In genomic region chr9:121057401-121057800, GRCm38 (mm10) we compare ENCODE assay signal across 10 mouse cellular contexts.
A peak's percentile ranks its signal among the peaks of the same experiment; 100 is the strongest.
DNase-seq lines count a peak whose midpoint lies in the region; ATAC-seq and TF ChIP-seq lines count a peak whose summit lies in the region.
"Had no signal": no experiment of that assay in that cellular context is flagged by ENCODE, and none has a peak within 500 bp of the region (broad histone marks: within the 10 kb centered on the region; RNA-seq: fewer than 3 reads in every experiment).

No protein-coding gene starts in this region.

- H3K27ac ChIP-seq in kidney, adult 2 months (ENCODE audit: insufficient read depth, low read depth, low read length), result no peak overlapping the region
- peak overlapping the region; percentile 37; the same call in 1 of the 2 replicates for H3K27ac ChIP-seq in heart, embryonic 16.5 days (ENCODE audit: low read length)
- H3K27ac ChIP-seq in lung, embryonic 16.5 days (ENCODE audit: low read length), result peak overlapping the region; percentile 75

- TF ChIP-seq CTCF in kidney, adult 2 months (conservative IDR thresholded peaks at IDR 0.05; ENCODE audit: insufficient read depth, insufficient read length, low read depth, low read length), result no peak

- no peaks in the 10 kb centered on the region for H3K36me3 ChIP-seq in kidney, adult 2 months (ENCODE audit: control insufficient read depth, insufficient read depth, low read length)
- H3K36me3 ChIP-seq in heart, embryonic 16.5 days (ENCODE audit: control insufficient read depth, insufficient read depth), result no peaks in the 10 kb centered on the region
- no peaks in the 10 kb centered on the region for H3K36me3 ChIP-seq in lung, embryonic 16.5 days (ENCODE audit: control insufficient read depth, insufficient read depth, low read length)

- TF ChIP-seq POLR2A in kidney, adult 2 months (IDR thresholded peaks at IDR 0.05; ENCODE audit: low read depth, low read length), result no peak

- no peak for ATAC-seq in CD4-positive, CD25-positive, alpha-beta regulatory T cell, adult 4 months
- no peak for ATAC-seq in heart, embryonic 16.5 days (replicated peaks; ENCODE audit: extremely low read depth, insufficient read depth, low FRiP score)
- ATAC-seq in lung, embryonic 16.5 days (ENCODE audit: low read depth), result no peak
- ATAC-seq: Patski had no signal

- no peak overlapping the region for H3K4me2 ChIP-seq in heart, embryonic 16.5 days (ENCODE audit: low read depth, low read length)
- peak overlapping the region; percentile 17; the same call in 1 of the 2 replicates for H3K4me2 ChIP-seq in lung, embryonic 16.5 days (ENCODE audit: low read depth, low read length)

- WGBS in kidney, adult 2 months, result 57% methylated on average over 9 of the region's 9 CpGs
- WGBS in heart, embryonic 16.5 days, result 54% methylated on average over 9 of the region's 9 CpGs
- WGBS in lung, embryonic 16.5 days, result 39% methylated on average over 9 of the region's 9 CpGs

- H3K9ac ChIP-seq in heart, embryonic 16.5 days (ENCODE audit: low read length), result no peak overlapping the region
- H3K9ac ChIP-seq in lung, embryonic 16.5 days (ENCODE audit: low read length), result no peak overlapping the region

- H3K27me3 ChIP-seq in kidney, adult 2 months (replicated peaks; ENCODE audit: control insufficient read depth, insufficient read depth, low read length), result no peaks in the 10 kb centered on the region
- H3K27me3 ChIP-seq in heart, embryonic 16.5 days (ENCODE audit: control insufficient read depth, insufficient read depth, low read length), result no peaks in the 10 kb centered on the region
- H3K27me3 ChIP-seq in lung, embryonic 16.5 days (ENCODE audit: control insufficient read depth, insufficient read depth, low read depth, low read length), result no peaks in the 10 kb centered on the region
- H3K27me3 ChIP-seq: Patski had no signal

- H3K4me1 ChIP-seq in kidney, adult 2 months (ENCODE audit: control insufficient read depth, insufficient read depth, low read length), result no peaks in the 10 kb centered on the region
- peaks cover 6% of the 10 kb centered on the region; the same call in 1 of the 2 replicates for H3K4me1 ChIP-seq in heart, embryonic 16.5 days (ENCODE audit: control insufficient read depth, insufficient read depth, low read length)
- H3K4me1 ChIP-seq in lung, embryonic 16.5 days (replicated peaks; ENCODE audit: control insufficient read depth, insufficient read depth, low read length), result no peaks in the 10 kb centered on the region; the same call in 1 of the 2 replicates
- H3K4me1 ChIP-seq: megakaryocyte, embryonic 14.5 days had no signal

- H3K4me3 ChIP-seq in kidney, adult 2 months (ENCODE audit: insufficient read depth, low read depth, low read length), result no peak overlapping the region
- H3K4me3 ChIP-seq in heart, embryonic 16.5 days (ENCODE audit: low read length), result no peak overlapping the region
- H3K4me3 ChIP-seq in lung, embryonic 16.5 days (ENCODE audit: low read length), result no peak overlapping the region
- H3K4me3 ChIP-seq: megakaryocyte, embryonic 14.5 days had no signal

- DNase-seq in CD4-positive, CD25-positive, alpha-beta regulatory T cell, adult 2 months (ENCODE audit: low read depth, low spot score), result peak; percentile 13
- peak; percentile 46 for DNase-seq in kidney, adult 2 months
- DNase-seq in kidney, adult 11 months, result no peak
- no peak for DNase-seq in cerebellum, adult 11 months
- no peak for DNase-seq in gastrocnemius, postnatal 4 days (ENCODE audit: low spot score in 2 of 2)

- H3K9me3 ChIP-seq in heart, embryonic 16.5 days (replicated peaks; ENCODE audit: control insufficient read depth, low read length), result no peaks in the 10 kb centered on the region
- H3K9me3 ChIP-seq in lung, embryonic 16.5 days (ENCODE audit: control insufficient read depth, low read length), result no peaks in the 10 kb centered on the region

Comparison
In these comparisons a context has a peak if more than half of its experiments do, and no peak if none do; other contexts are left out.
1. DNase-seq: peak in CD4-positive, CD25-positive, alpha-beta regulatory T cell, adult 2 months (single experiment) and kidney, adult 2 months (single experiment); none in kidney, adult 11 months (single experiment), cerebellum, adult 11 months (single experiment) and gastrocnemius, postnatal 4 days (0 of 2).